Mouse (Mus musculus): ENCODE measurements around the gene Zbed6. TPM values are rescaled to one million over a fixed set of nuclear protein-coding genes. Genes with fewer than 3 reads are reported as not detected.

Gene Zbed6
- 10 to 100 TPM; 28.0 to 32.7 TPM for total RNA-seq (2023)

DNA sequence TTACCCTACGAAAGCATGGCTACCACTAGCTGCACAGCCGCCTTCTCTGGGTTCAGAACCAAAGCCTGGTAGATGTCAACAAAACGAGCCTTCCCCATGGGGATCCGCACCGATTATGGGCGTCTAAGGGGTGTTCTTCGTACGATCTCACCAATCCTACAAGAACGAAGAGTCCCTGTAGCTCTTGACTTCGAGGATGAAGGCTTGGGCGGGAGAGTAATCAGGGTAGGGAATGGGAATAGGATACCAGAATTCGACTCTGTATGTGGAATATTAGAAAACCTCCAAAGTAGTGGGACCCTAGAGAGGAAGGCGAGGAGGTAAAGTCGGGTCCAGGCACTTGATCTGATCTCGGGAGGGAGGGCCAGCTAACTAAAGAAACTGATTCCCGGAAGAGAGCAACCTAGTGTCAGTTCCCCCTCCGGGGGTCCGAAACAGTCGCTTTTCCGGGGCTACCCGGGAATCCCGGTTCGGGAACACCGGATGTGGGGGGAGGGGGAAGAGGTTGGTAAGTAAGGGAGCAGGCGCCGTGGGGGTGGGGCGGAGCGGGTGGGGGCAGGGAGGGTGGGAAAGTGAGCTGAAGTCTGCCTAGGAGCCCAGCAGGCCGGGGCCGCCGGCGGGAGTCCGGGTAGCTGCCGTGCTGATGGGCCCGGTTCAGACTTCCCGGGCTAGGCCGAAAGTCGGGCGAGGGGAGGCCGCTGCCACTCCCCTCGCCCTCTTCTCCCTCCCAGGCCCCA is at the start of gene Zbed6:
Gene Zbed6, minus strand, starts transcription at position 420 of the 737 bp plus-strand sequence.

DNA sequence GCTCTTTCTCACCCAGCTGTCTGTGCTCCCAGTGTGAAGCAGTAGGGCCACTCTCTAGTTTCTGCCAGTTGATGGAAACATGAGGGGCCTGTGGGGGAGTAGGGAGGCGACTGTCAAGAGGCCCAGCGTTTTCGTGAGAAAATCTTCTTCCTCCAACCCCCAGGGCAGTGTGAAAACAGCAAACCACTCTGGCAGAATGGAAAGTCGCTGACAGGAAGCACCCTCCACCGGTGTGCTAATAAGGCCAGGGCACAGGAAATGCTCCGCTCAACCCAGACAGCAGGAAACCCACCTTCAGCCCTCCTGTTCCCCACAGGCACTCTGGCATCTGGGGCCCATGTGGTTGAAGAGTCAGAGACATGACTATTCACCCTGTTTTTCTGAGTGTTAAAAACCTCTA is 29.2 kb upstream of the Zbed6 start, which contains the start of gene Lax1:
Gene Lax1, minus strand, starts transcription at position 212 of the 400 bp plus-strand sequence.

DNA sequence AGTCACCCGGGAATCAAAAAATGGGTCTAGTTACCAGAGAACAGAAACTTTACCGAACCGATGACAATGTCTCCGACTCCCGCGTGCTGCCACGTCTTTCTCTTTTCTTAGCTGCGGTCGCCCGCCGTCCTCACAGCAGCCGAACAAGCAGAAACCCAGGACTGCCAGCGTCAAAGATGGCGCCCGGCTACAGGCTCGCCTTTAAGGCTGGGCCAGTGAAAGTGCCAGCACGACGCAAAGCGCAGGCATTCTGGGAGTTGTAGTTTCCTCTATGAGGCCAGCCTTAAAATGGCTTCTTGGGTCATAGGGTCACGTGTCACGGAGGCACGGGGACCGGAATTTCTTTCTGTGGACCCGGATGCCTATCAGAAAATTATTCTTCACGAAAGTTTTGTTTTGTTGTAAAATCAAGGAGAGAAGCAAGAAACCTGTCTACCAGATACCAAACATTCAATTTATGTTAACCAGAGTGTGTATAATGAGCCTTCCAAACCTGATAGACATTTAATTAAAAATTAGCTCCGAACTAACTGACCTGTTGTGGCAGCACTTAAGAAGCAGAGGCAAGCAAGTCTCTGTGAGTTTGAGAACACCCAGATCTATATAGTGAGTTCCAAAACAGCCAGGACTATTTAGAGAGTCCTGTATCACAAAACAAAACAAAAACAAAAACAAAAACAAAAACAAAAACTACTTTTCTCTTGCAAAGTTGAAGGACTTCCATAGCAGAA is 683 bp upstream of the Zbed6 start, which contains the start of gene Gm38394:
Gene Gm38394, minus strand, starts transcription at position 116 of the 731 bp plus-strand sequence.

DNA sequence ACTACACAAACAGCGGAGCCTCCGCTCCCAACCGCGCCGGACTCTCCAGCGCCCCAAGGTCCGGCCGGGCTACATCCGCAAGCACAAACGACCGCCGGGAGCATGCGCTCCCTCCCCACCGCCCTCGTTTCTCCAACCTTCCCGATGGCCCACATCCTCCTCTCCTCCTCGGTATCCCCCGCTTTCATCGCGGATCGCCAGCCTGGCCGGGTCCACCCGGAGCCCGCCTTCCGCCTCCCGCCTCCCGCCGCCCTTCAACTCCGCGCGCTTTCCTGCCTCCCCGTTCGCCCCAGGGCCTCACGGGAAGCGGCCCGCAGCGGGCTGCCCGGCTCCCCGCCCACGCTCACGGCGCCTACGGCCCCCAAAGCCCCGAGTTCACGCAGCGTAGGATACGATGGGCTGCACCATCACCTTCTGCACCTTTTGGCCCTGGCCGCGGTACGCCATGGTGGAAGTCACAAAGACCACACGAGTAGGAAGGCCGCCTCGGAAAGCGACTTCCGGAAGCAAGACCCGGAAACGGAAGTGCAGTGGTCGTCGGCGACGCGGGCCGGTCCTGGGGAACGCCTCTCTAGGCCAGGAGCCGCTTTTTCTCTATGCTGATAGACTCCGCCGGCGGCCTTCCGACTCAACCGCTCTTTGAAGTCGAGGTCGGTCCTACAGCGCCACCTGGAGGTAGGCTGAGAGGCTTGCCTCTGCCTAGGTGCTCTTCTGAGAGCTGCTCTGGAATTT is 50.7 kb downstream of the Zbed6 start, which contains the start of gene Snrpe:
Gene Snrpe, minus strand, starts transcription at position 521 of the 732 bp plus-strand sequence.

Other genes starting within 250 kb of the Zbed6 start
- gene Sox13, start 236.5 kb downstream of the Zbed6 start, total RNA-seq (2023): 1 to 10 TPM in 1 of 2 experiments, under 1 TPM in 1; 0.68 to 2.9 TPM
- gene Snrpe, start 50.6 kb downstream of the Zbed6 start, total RNA-seq (2023): 100 to 1,000 TPM; 190 to 195 TPM
- gene Gm38394, start 433 bp upstream of the Zbed6 start, total RNA-seq (2023): 10 to 100 TPM; 47.3 to 51.1 TPM
- gene Lax1, start 29.2 kb upstream of the Zbed6 start, total RNA-seq (2023): 10 to 100 TPM; 62.5 to 62.6 TPM
- 10 to 100 TPM in 1 of 2 experiments, 1 to 10 TPM in 1; 9.5 to 13.9 TPM for gene Atp2b4, start 140.2 kb upstream of the Zbed6 start, total RNA-seq (2023)
- gene Optc, start 247.1 kb upstream of the Zbed6 start, total RNA-seq (2023): not detected

Measured in T-cell, adult 66 days (primary cell).